Mouse (Mus musculus) heart, embryonic 15.5 days (tissue): ENCODE measurements around the gene Lysmd1. TPM values are rescaled to one million over a fixed set of nuclear protein-coding genes. Genes with fewer than 3 reads are reported as not detected.

ENCODE experiments used
- ATAC-seq: fragments of 200-750 bp; cut with Nextera tagmentation; replicated peaks from 2 replicates; pipeline ENCODE4 v1.8.0; 2017; ENCODE audit warnings: low read depth, moderate TSS enrichment; ENCODE audit not compliant: insufficient number of reproducible peaks, insufficient read depth, low FRiP score
- H3K27ac ChIP-seq: fragments of 300-500 bp; sonication (generic); 2 replicates; pipeline ENCODE4 v1.5.1; 2015; ENCODE audit warnings: mild to moderate bottlenecking, inconsistent platforms
- H3K27me3 ChIP-seq: fragments of 300-500 bp; sonication (generic); 2 replicates; pipeline ENCODE4 v1.6.1; 2015; ENCODE audit warnings: inconsistent platforms
- H3K36me3 ChIP-seq: fragments of 300-500 bp; sonication (generic); 2 replicates; pipeline ENCODE4 v1.6.1; 2015; ENCODE audit warnings: mild to moderate bottlenecking, inconsistent platforms
- H3K4me1 ChIP-seq: fragments of 300-500 bp; sonication (generic); replicated peaks from 2 replicates; pipeline ENCODE4 v1.6.1; 2015; ENCODE audit warnings: inconsistent platforms
- H3K4me2 ChIP-seq: fragments of 300-500 bp; sonication (generic); 2 replicates; pipeline ENCODE4 v1.6.1; 2015; ENCODE audit warnings: inconsistent platforms, mild to moderate bottlenecking, moderate library complexity
- H3K4me3 ChIP-seq: fragments of 300-500 bp; sonication (generic); 2 replicates; pipeline ENCODE4 v1.5.1; 2015; ENCODE audit warnings: mild to moderate bottlenecking, inconsistent platforms
- H3K9ac ChIP-seq: fragments of 300-500 bp; sonication (generic); 2 replicates; pipeline ENCODE4 v1.6.1; 2015; ENCODE audit warnings: mild to moderate bottlenecking, inconsistent platforms
- H3K9me3 ChIP-seq: fragments of 300-500 bp; sonication (generic); replicated peaks from 2 replicates; pipeline ENCODE4 v1.6.1; 2016; ENCODE audit warnings: inconsistent platforms
- WGBS: fragments of 180-500 bp; shearing (Covaris S2); methylation state at CpG from one replicate; pipeline ENCODE4 v1.1.7; 2015; ENCODE audit warnings: mixed read lengths; 5-methylcytosine and 5-hydroxymethylcytosine counted together
- polyA plus RNA-seq: library from polyadenylated mRNA; unstranded; fragments of >200 nt; fragmentation: Nextera tagmentation; extraction: Ambion mirVana; gene quantifications from 2 replicates; pipeline ENCODE4 v1.2.1, GENCODE M21; 2015

Lysmd1 gene
- polyA plus RNA-seq, 1 experiment from 2014 or later: 9.4 TPM

DNA sequence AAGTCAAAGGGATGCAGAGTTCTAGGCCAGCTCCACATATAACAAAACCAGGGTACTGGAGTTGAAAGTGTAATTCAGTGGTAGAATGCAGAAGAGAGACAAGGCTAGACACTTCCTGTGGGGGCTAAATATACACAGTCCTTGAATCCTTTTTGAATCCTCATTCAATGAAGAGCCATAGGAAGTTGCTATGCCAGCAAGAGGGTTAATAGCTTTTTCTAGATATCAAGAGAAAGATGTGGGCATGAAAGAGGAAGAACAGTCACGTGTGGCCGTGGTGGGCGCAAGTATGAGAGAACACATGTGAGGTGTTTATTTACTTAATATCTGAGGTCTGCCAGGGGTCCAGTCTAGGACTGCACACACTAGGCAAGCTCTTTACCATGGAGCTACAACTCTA lies 2.4 kb downstream of the Lysmd1 start:
- WGBS: 83% methylated on average over 3 of the region's 3 CpGs
- Histone ChIP-seq H3K4me1 (peaks cover 21% of the 10 kb centered on the region), H3K9ac (no peak overlapping the region), H3K36me3 (peaks cover 15% of the 10 kb centered on the region; the same call in 1 of the 2 replicates), H3K27ac (no peak overlapping the region), H3K4me3 (no peak overlapping the region), H3K4me2 (no peak overlapping the region), H3K27me3 (no peaks in the 10 kb centered on the region), H3K9me3 (no peaks in the 10 kb centered on the region)
- ATAC-seq: no peak

DNA sequence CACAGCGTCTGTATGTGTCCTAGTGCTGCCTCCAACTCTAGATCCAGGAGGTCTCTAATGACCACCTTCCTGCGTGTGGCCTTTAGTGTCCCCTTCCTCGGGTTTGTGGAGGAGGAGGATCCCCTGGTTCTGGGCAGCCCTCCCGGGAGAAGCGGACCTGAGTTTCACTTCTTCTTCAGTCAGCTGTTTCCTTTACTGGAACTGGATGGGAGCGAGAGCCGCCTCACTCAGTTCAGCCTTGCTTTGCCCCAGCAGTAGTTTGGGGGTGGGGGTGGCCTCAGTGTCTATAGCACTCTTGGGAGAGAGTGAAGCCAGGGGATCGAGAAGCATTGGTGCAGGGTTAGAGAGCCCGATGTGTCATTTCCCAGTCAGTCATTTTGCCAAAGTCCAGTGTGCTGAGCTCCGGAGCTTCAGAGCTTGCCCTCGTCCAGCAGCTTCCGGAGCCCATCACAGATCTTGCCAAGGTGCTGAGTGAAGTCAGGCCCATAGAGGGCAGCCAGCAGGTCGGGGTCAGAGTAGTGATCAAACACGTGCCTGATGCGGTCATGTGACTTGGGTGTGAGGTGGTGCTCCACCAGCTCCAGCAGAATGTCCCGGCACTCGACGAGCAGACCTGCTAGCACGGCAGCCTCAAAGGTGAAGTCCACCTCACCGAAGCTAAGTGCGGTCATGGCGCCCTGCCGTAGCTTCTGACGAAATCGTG lies 5.8 kb downstream of the Lysmd1 start:
- Histone ChIP-seq H3K36me3 (peaks cover 9% of the 10 kb centered on the region; the same call in 1 of the 2 replicates), H3K9ac (no peak overlapping the region), H3K4me1 (peaks cover 12% of the 10 kb centered on the region), H3K4me3 (0 out of 2 replicates have a peak overlapping the region, but pooled peaks have one; percentile 6), H3K27me3 (no peaks in the 10 kb centered on the region), H3K9me3 (no peaks in the 10 kb centered on the region), H3K27ac (no peak overlapping the region), H3K4me2 (peak overlapping the region; percentile 21; the same call in 1 of the 2 replicates)
- 61% methylated on average over 25 of the region's 25 CpGs for WGBS
- no peak for ATAC-seq

DNA sequence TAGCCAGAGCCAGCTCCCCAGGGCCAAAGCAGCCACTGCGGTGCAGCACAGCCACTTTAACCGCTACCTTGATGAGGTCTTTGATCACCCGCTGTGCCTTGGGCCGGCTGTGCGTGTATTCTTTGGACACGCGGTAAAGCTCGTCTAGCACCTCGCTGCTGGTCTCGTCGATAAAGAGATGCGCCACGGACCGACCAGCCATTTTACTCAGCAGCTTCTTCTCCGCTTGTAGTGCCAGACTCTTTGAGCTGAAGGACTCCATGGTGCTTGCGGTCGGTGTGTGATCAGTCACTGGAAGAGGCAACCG lies 6.4 kb downstream of the Lysmd1 start:
- Histone ChIP-seq H3K4me1 (peaks cover 8% of the 10 kb centered on the region), H3K9me3 (no peaks in the 10 kb centered on the region), H3K36me3 (peaks cover 9% of the 10 kb centered on the region; the same call in 1 of the 2 replicates), H3K27me3 (no peaks in the 10 kb centered on the region), H3K27ac (no peak overlapping the region), H3K4me2 (peak overlapping the region; percentile 21; the same call in 1 of the 2 replicates), H3K4me3 (0 out of 2 replicates have a peak overlapping the region, but pooled peaks have one; percentile 6), H3K9ac (no peak overlapping the region)
- 50% methylated on average over 18 of the region's 18 CpGs for WGBS
- ATAC-seq: no peak

DNA sequence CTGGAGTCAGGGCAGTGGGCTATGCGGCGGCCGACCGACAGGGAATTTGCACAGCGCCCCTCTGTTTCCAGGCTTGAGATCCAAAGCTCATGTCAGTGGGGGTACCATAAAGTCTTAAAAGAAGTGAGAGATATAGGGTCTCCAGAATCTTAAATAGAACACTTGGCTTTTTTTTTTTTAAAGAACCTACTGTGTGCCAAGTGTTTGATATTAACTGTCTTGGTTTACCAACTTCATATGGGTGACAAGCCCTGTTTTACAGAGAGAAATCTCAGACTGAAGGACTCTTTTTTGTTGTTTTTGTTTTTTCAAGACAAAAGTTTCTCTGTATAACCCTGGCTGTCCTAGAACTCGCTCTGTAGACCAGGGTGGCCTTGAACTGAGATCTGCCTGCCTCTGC lies 6.9 kb downstream of the Lysmd1 start:
- Histone ChIP-seq H3K9me3 (no peaks in the 10 kb centered on the region), H3K4me3 (no peak overlapping the region), H3K27ac (no peak overlapping the region), H3K36me3 (peaks cover 9% of the 10 kb centered on the region; the same call in 1 of the 2 replicates), H3K9ac (no peak overlapping the region), H3K4me2 (0 out of 2 replicates have a peak overlapping the region, but pooled peaks have one; percentile 21), H3K4me1 (peaks cover 2% of the 10 kb centered on the region), H3K27me3 (no peaks in the 10 kb centered on the region)
- no peak for ATAC-seq
- WGBS: 87% methylated on average over 6 of the region's 6 CpGs

DNA sequence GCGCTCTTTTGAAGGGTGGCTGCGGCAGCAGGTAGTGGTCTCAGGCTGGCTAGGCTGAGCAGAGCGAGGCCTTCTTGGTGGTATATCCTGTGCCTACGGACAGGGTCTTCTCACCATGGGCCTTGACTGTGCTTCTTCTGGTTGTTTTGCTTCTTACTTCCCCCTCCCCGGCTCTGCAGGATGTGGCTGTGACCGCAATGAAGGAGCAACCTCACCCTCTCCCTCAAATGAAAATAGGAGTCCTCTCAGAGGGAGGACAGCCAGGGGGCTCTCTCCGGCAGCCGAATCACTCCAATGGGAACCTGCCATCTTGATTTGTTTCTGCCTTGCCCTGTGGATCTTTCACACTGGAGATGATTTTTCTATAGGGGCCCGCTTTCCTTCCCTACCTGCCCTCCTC lies 7.6 kb downstream of the Lysmd1 start:
- ATAC-seq: no peak
- H3K27ac ChIP-seq: no peak overlapping the region
- H3K9me3 ChIP-seq: no peaks in the 10 kb centered on the region
- peak overlapping the region; percentile 8; the same call in 1 of the 2 replicates for H3K4me2 ChIP-seq
- H3K27me3 ChIP-seq: no peaks in the 10 kb centered on the region
- H3K4me3 ChIP-seq: no peak overlapping the region
- peaks cover 9% of the 10 kb centered on the region; the same call in 1 of the 2 replicates for H3K36me3 ChIP-seq
- H3K9ac ChIP-seq: no peak overlapping the region
- WGBS: 85% methylated on average over 9 of the region's 9 CpGs
- no peaks in the 10 kb centered on the region for H3K4me1 ChIP-seq

DNA sequence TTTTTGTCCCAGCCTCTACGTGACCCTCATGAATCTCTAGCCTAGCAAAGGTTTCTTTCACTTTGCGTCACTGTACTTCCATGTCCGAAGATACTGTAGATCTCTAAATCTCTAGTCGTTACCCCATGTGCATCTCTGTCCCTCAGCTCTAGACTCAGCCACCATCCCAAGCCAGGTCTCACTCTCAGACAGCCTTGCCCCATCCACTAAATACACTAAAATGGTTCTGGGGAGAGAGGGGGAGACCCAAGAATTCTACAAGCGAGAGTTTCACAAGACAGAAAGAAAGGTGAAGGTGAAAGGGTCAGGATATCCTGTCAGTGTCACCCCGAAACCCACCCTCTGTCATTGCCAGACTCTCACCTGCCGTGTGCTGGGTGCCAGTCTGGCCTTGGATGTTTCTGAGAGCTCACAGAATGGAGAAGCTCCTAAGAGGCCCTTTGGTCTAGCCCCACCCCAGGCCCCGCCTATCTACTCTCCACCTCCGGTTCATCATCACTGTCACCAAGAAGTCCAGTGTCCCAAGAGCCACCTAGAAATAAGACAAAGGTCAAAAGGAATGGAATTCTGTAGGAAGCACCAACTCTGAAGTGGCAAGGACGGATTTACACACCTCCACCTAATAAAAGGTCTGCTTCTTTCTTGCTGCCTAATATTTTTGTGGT lies 8.2 kb downstream of the Lysmd1 start, which contains the start of gene Tnfaip8l2:
TSS of gene Tnfaip8l2 (minus strand) at position 409 of the 665 bp plus-strand sequence.
- Histone ChIP-seq H3K27ac (no peak within 1 kb of the TSS), H3K4me3 (no peak within 1 kb of the TSS), H3K4me1 (no peaks in the 10 kb centered on the region), H3K9me3 (no peaks in the 10 kb centered on the region), H3K36me3 (peaks cover 9% of the 10 kb centered on the region; the same call in 1 of the 2 replicates), H3K9ac (no peak within 1 kb of the TSS), H3K27me3 (no peaks in the 10 kb centered on the region), H3K4me2 (peak within 1 kb of the TSS; percentile 8; the same call in 1 of the 2 replicates)
- 83% methylated on average over 10 of the region's 10 CpGs for WGBS
- no peak for ATAC-seq

DNA sequence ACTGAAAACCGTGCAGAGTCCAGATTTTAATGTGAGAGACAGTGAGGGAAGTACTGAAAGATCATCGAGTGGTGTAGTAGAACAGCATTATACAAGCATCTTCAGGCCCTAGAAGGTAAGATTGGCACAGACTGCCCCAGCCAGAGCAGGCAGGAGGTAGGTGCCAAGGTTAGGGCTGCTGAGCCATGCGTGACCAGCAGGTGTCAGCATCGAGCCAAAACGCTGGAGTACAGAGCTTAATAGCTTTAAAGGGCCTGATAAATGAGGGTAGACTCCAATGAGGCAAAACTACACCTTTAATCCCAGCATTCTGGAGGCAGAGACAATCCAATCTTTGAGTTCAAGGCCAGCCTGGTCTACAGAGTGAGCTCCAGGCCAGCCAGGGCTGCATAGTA lies 8.7 kb downstream of the Lysmd1 start:
- H3K9me3 ChIP-seq: no peaks in the 10 kb centered on the region
- 9% methylated on average over 5 of the region's 5 CpGs for WGBS
- peak; percentile 50; the same call in 1 of the 2 replicates for ATAC-seq

DNA sequence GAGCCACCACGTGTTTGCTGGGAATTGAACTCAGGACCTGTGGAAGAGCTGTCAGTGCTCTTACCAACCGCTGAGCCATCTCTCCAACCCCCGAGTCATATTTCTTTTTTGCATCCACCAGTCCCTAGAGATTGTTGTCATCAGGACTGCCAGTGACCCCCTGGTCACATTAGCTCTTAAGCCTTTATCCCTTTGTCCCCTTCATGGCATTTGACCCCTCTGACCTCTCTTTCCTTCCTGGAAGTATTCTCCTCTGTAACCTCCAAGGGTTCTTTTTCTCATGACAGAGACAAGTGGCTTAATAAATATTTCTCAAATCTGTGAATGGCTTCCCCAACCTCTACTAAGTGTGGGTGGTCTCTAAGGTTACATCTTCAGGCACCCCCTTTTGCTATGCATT lies 14.0 kb downstream of the Lysmd1 start:
- 67% methylated on average over 3 of the region's 3 CpGs for WGBS
- Histone ChIP-seq H3K27me3 (no peaks in the 10 kb centered on the region), H3K9me3 (no peaks in the 10 kb centered on the region), H3K9ac (no peak overlapping the region), H3K4me3 (no peak overlapping the region), H3K4me2 (no peak overlapping the region), H3K27ac (no peak overlapping the region), H3K4me1 (no peaks in the 10 kb centered on the region), H3K36me3 (no peaks in the 10 kb centered on the region)
- ATAC-seq: no peak

More for the DNA sequence above, 8.7 kb downstream of the Lysmd1 start:
- Histone ChIP-seq H3K9ac (no peak overlapping the region), H3K4me3 (no peak overlapping the region), H3K36me3 (peaks cover 9% of the 10 kb centered on the region; the same call in 1 of the 2 replicates), H3K27me3 (no peaks in the 10 kb centered on the region), H3K4me1 (no peaks in the 10 kb centered on the region), H3K27ac (no peak overlapping the region), H3K4me2 (no peak overlapping the region)

DNA sequence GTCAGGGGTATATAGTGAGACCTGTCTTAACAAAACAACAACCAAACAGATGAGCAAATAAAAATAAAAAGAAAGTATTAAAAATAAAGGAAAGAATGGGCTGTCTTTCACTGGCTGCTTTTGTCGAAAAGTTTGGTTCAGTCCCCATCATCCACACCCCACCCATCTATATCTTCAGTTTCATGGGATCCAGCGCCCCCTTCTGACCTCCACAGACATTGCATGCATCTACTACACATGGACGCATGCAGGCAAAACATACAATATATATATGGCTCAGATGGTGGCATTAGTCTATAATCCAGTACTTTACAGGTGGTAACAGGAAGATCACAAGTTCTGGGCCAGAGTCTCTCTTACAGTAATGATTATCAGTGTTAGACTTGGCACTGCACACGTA lies 20.0 kb downstream of the Lysmd1 start:
- H3K36me3 ChIP-seq: no peaks in the 10 kb centered on the region
- H3K9me3 ChIP-seq: no peaks in the 10 kb centered on the region
- H3K4me3 ChIP-seq: no peak overlapping the region
- no peaks in the 10 kb centered on the region for H3K4me1 ChIP-seq
- H3K27ac ChIP-seq: no peak overlapping the region
- no peak for ATAC-seq
- H3K27me3 ChIP-seq: no peaks in the 10 kb centered on the region
- H3K9ac ChIP-seq: no peak overlapping the region
- no peak overlapping the region for H3K4me2 ChIP-seq
- 52% methylated on average over 4 of the region's 4 CpGs for WGBS

DNA sequence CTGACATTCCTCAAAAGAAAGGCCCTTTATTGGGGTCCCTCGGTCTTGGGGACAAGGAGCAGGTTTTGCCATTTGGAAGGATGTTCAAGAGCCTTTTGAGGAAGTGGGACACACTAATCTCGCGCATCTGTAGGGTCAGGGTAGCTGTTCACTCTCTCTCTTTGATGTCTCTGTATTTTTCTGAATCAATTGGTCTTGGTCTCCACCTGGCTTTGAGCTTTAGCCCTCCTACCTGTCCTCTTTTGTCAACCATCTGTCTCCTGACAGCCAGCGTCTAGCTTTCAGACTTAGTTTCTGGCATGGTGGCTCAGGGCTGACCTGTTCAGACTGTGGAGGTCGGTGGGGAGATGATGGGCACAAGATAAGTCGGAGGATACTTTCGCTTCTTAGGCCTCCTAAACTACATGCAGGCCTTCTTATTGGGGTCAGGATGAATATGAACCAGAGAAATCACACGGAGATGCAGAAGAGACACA lies 25.7 kb downstream of the Lysmd1 start:
- ATAC-seq: no peak
- peak overlapping the region; percentile 54 for H3K9ac ChIP-seq
- peak overlapping the region; percentile 98 for H3K4me2 ChIP-seq
- 15% methylated on average over 8 of the region's 8 CpGs for WGBS
- H3K4me1 ChIP-seq: peaks cover 43% of the 10 kb centered on the region
- H3K27me3 ChIP-seq: 0 out of 2 replicates have a peak, but pooled peaks cover 7% of the 10 kb centered on the region
- peak overlapping the region; percentile 79 for H3K4me3 ChIP-seq
- H3K9me3 ChIP-seq: no peaks in the 10 kb centered on the region
- no peaks in the 10 kb centered on the region for H3K36me3 ChIP-seq
- no peak overlapping the region for H3K27ac ChIP-seq
